Mouse (Mus musculus): Measurements from ENCODE around the gene Hadh. TPM values are rescaled to one million over a fixed set of nuclear protein-coding genes. Genes with fewer than 3 reads are reported as not detected.

The Hadh gene
- polyA plus RNA-seq, 1 experiment: 70.7 TPM

Other genes starting within 250 kb of the Hadh start
- gene Lef1, start 161.6 kb downstream of the Hadh start, polyA plus RNA-seq (2012; fragmentation: generic; extraction: Trizol): 4.5 TPM
- gene Cyp2u1, start 31.1 kb upstream of the Hadh start, polyA plus RNA-seq (2012; fragmentation: generic; extraction: Trizol): 4.1 TPM
- 4.2 TPM for gene Sgms2, start 219.3 kb upstream of the Hadh start, polyA plus RNA-seq (2012; fragmentation: generic; extraction: Trizol)

Measured in myocyte (in vitro differentiated cells).